Mouse (Mus musculus): Measurements from ENCODE around the gene Dph5. TPM values are rescaled to one million over a fixed set of nuclear protein-coding genes. Genes with fewer than 3 reads are reported as not detected.
"Not testable (repeated sequence)": the region's sequence is repeated elsewhere in the genome, so short reads cannot be mapped to it uniquely, and the experiment has no call there.

Dph5 gene
- polyA plus RNA-seq, 1 experiment from 2014 or later, result 31.0 TPM

DNA sequence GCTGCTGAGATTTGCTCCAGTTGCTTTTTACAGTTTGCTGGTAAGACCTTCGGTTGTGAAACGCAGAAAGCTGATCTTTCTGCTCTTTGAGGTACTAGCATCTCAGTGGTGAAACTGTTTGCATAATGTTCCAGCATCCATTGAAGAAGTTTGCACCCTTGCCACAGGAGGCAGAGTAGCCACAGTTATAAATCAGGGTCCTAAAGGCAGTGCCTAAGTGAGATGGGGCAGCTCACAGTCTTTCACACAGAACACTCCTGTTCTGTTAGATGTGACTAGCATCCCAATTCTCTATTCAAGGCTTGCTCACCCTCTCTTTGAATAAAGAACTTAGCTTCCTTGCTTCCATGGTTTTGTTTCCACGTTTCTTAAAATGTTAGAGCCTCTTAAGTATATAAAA, 17.4 kb downstream of the Dph5 start:
- Histone ChIP-seq H3K36me3 (peaks cover 35% of the 10 kb centered on the region), H3K4me3 (no peak overlapping the region), H3K4me1 (no peaks in the 10 kb centered on the region), H3K9me3 (replicated peaks) (no peaks in the 10 kb centered on the region), H3K27me3 (ENCODE audit: low read depth, poor library complexity, severe bottlenecking) (no peaks in the 10 kb centered on the region), H3K27ac (replicated peaks) (no peak overlapping the region)
- WGBS, result 95% methylated on average over 3 of the region's 3 CpGs
- DNase-seq (ENCODE audit: low spot score), result no peak

DNA sequence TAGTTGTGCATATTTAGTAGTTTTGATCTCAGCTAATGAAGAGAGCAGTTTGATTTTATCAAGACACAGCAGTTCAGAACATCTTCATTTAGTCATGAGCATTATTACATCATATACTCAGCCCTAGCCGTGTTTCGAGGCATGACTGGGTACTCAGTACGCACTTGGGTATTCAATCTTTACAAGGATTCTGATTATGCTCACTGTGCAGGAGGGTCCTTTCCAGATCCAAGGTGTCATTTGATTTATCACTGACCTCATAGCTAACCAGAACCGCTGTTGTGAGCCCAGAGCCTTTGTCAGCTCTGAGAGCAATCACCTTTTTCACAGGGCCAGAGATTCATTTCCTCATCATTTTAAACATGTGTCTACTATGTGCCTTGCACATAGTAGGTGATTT, 17.9 kb downstream of the Dph5 start:
- Histone ChIP-seq H3K27me3 (ENCODE audit: low read depth, poor library complexity, severe bottlenecking) (no peaks in the 10 kb centered on the region), H3K27ac (replicated peaks) (no peak overlapping the region), H3K4me1 (no peaks in the 10 kb centered on the region), H3K36me3 (peaks cover 32% of the 10 kb centered on the region), H3K4me3 (no peak overlapping the region), H3K9me3 (replicated peaks) (no peaks in the 10 kb centered on the region)
- 99% methylated on average over 4 of the region's 4 CpGs for WGBS
- DNase-seq (ENCODE audit: low spot score), result no peak

DNA sequence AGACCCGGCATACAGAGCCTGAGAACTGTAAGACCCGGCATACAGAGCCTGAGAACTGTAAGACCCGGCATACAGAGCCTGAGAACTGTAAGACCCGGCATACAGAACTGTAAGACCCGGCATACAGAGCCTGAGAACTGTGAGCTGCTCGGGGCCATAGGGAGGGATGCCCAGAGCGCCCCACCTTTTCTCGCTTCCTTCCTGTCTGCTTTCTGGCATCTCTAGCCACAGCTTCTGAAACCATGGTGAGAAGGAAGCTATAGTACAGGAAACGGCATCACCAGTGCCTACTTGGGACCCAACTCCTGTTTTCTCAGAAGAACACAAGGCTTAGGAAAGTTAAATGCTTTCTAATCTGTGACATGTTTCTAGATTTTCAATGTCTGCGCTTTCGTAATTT, 19.8 kb downstream of the Dph5 start:
- not testable (repeated sequence) for H3K4me3 ChIP-seq; H3K27ac ChIP-seq (replicated peaks); DNase-seq (ENCODE audit: low spot score); H3K4me1 ChIP-seq; H3K27me3 ChIP-seq (ENCODE audit: low read depth, poor library complexity, severe bottlenecking); H3K9me3 ChIP-seq (replicated peaks)
- H3K36me3 ChIP-seq, result peaks cover 21% of the 10 kb centered on the region
- 94% methylated on average over 11 of the region's 11 CpGs for WGBS

DNA sequence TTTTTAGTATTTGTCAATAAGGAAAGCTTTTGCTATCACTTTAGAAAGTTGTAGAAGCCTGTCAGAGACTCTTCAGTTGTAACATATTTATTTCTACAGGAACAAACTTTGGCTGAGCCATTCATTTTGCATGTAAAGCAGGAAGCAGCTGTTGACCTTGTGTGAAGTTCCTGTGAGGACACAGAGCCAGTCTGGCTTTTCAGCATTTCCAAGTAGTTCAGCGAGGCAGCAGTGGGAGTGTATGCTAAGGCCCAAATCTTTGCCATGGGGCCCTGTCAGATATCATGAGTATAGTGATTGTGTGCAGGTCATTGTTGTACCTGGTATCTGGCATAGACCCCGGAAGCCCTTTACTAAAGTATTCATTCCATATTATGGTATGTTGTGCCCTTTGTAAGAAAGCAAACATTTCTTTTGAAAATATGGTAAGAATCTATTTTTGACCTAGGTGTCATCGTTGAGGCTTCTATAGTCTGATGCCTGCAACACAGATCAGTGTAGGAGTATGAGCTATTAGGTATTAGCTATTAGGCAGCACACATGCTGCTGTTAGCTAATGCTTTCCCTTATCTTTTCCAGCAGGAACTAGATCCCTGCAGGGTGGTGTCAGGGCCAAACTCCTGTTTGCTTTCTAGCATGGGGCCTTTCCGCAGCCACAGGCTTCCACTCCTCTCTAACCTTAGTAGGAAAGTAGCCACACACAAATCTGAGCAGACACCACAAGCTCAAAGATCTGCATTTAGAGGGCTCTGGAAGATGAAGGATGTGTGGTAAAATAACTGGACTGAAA, 37.0 kb downstream of the Dph5 start:
- Histone ChIP-seq H3K27me3 (ENCODE audit: low read depth, poor library complexity, severe bottlenecking) (no peaks in the 10 kb centered on the region), H3K36me3 (peaks cover 44% of the 10 kb centered on the region), H3K9me3 (replicated peaks) (no peaks in the 10 kb centered on the region), H3K27ac (replicated peaks) (no peak overlapping the region), H3K4me3 (no peak overlapping the region), H3K4me1 (no peaks in the 10 kb centered on the region)
- DNase-seq (ENCODE audit: low spot score), result no peak
- WGBS, result 91% methylated on average over 4 of the region's 4 CpGs

DNA sequence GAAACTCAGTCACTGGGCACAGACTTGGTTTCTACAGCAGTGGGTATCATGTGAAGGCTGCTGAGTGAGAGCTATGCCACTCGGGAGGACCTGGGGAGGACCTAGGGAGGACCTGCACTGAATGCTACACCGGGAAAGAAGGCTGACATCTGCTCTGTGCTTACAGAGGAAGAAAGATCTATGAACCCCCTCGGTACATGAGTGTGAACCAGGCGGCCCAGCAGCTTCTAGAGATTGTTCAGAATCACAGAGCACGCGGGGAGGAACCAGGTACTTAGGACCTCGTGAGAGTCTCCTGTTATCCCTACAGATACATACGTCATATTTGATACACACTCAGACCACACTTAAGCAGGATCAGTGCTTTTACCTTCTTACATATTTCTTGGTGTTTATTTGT, 38.9 kb downstream of the Dph5 start:
- Histone ChIP-seq H3K4me3 (no peak overlapping the region), H3K4me1 (no peaks in the 10 kb centered on the region), H3K36me3 (peaks cover 50% of the 10 kb centered on the region), H3K27ac (replicated peaks) (no peak overlapping the region), H3K9me3 (replicated peaks) (no peaks in the 10 kb centered on the region), H3K27me3 (ENCODE audit: low read depth, poor library complexity, severe bottlenecking) (no peaks in the 10 kb centered on the region)
- WGBS, result 93% methylated on average over 8 of the region's 8 CpGs
- DNase-seq (ENCODE audit: low spot score), result no peak

DNA sequence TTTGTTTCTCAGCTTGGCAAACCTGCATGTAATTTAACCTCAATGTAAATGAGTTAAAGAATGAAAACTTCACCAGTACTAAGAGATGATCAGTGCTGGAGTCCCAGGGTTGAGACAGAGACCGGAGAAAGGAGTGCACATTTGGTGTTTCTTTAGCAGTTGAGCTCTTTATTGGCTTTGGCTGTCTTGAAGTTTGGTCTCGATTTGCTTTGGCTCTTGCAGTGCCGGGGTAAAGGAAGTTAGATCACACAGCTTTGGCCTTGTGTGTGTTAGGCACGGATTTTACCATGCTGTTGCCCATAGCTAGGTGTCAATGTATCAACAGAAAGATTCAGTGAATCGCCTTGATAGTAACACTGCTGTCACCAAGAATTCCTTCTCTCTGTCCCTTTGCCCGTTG, 44.1 kb downstream of the Dph5 start:
- no peak overlapping the region for H3K27ac ChIP-seq (replicated peaks)
- no peak overlapping the region for H3K4me3 ChIP-seq
- WGBS, result 92% methylated on average over 6 of the region's 6 CpGs
- peaks cover 43% of the 10 kb centered on the region for H3K36me3 ChIP-seq
- DNase-seq (ENCODE audit: low spot score), result no peak
- no peaks in the 10 kb centered on the region for H3K9me3 ChIP-seq (replicated peaks)
- no peaks in the 10 kb centered on the region for H3K4me1 ChIP-seq
- H3K27me3 ChIP-seq (ENCODE audit: low read depth, poor library complexity, severe bottlenecking), result no peaks in the 10 kb centered on the region

DNA sequence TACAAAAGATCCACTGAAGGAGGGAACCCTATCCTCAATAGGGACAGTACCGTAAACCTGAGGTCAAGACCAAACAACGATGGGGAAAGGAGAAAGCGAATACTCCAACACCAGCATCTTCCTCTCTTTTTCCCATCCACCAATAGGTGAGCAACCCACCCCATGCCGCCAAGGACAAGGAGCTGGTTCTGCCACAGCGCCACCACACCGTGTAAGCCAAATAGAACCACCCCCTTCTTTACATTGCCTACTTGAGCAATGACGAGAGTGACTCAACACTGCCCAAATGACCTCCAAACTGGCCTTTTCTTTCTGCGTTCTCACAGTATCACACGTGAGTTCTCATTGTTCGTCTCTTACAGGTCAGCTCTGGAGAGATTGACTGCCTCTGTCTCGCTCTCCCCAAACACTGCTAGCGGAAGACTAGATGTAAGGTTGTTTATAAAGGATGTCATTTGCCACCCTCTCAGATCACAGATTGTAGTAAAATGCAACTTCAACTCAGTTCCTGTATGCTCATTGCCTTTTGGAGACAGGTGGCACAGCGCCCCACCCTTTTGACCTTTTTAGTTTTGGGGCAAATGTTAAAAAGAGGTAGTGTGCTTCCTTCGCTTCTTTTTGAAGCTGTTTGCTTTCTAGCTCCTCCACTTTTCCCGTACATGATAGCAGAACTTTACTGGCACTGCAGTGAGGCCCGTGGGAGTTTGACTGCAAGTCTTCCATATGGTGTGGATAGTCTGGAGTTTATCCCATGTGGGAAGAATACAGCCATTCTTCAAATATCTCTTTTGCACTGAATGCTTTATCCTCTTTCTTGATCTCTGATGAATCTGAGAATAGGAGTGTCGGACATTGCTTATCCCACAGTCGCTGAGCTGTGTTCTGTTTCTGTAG, 45.9 kb downstream of the Dph5 start:
- Histone ChIP-seq H3K4me1 (no peaks in the 10 kb centered on the region), H3K27me3 (ENCODE audit: low read depth, poor library complexity, severe bottlenecking) (no peaks in the 10 kb centered on the region), H3K9me3 (replicated peaks) (no peaks in the 10 kb centered on the region), H3K4me3 (no peak overlapping the region), H3K27ac (replicated peaks) (no peak overlapping the region), H3K36me3 (peaks cover 33% of the 10 kb centered on the region)
- 93% methylated on average over 18 of the region's 18 CpGs for whole genome bisulfite sequencing
- no peak for DNase-seq (ENCODE audit: low spot score)

DNA sequence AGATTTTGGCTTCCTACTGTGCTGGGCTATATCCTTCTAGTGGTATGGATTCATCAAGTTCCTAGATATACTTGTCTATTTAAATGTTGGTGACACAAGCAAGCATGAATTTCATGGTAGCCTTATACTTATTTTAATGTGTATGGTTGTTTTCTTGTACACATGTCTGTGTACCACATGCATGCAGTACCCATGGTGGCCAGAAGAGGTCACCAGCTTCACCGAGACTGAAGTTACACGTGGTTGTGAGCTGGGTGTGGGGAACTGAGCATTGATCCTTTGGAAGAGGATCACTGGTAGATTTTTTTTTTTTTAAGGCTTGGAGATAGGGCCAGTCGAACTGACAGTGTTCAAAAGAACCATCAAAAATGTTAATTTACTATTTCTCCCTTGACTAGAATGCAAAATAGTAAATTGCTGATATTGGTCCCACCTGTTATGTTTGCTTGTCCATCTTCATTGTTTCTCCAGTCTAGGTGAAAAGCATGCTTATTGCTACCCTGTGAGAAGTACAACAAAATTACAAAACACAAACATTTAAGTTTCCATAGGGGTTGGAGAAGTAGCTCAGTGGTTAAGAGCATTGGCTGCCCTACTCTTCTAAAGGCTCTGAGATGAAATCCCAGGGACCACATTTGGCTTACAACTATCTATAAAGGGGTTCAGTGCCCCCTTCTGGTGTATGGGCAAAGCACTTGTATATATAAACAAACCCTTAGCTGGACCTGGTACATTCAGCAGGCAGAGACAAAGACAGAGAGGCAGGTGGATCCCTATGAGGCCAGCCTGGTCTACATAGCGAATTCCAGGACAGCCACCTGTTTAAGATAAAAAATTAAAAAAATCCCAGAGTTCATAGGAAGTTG, 49.3 kb downstream of the Dph5 start:
- Histone ChIP-seq H3K27me3 (ENCODE audit: low read depth, poor library complexity, severe bottlenecking) (no peaks in the 10 kb centered on the region), H3K9me3 (replicated peaks) (no peaks in the 10 kb centered on the region), H3K27ac (replicated peaks) (no peak overlapping the region), H3K4me1 (no peaks in the 10 kb centered on the region), H3K4me3 (no peak overlapping the region), H3K36me3 (peaks cover 44% of the 10 kb centered on the region)
- WGBS, result 63% methylated on average over 4 of the region's 4 CpGs
- peak; percentile 40 for DNase-seq (ENCODE audit: low spot score)

DNA sequence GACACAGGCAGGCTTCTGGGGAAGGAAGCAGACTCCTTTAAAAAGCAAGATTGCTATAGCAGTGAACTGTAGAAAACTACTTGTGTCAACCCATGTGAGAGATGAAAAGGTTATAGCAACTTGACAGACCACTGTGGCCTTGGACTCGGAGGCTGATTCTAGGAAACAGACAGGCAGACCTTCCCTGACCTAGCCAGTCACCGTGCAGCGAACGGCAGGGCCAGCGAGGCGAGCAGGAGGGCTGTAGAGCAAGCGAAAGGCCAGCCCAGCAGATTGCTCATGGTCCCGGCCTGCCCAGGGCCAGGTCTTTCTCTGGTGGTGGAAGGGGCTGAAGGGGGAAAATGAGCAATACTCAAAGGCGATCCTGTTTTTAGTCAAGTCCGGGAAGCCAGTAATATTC, 50.2 kb downstream of the Dph5 start:
- H3K4me1 ChIP-seq, result no peaks in the 10 kb centered on the region
- H3K9me3 ChIP-seq (replicated peaks), result no peaks in the 10 kb centered on the region
- WGBS, result 90% methylated on average over 10 of the region's 10 CpGs

DNA sequence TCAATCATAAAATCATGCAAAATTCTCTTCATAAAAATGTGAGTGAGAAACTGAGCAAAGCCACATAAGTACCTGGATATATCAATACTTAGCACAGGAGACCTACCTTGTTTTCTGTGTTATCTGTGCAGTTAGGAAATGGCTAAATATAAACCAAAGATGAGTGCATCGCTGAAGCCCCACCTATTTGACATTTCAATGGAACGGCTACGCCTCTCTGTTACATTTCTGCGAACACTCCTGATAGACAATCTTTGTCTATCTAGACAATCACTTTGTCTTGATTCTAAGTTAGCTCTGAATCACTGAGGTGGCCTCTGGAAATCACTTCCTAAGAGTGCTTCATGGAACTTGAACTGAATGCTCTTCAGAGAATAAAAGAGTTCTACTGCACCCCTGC, 52.9 kb downstream of the Dph5 start:
- no peak overlapping the region for H3K27ac ChIP-seq (replicated peaks)
- peaks cover 61% of the 10 kb centered on the region for H3K36me3 ChIP-seq
- 93% methylated on average over 4 of the region's 4 CpGs for WGBS
- H3K9me3 ChIP-seq (replicated peaks), result no peaks in the 10 kb centered on the region
- H3K4me3 ChIP-seq, result no peak overlapping the region
- H3K4me1 ChIP-seq, result no peaks in the 10 kb centered on the region
- no peaks in the 10 kb centered on the region for H3K27me3 ChIP-seq (ENCODE audit: low read depth, poor library complexity, severe bottlenecking)
- no peak for DNase-seq (ENCODE audit: low spot score)

More for the DNA sequence above, 50.2 kb downstream of the Dph5 start:
- Histone ChIP-seq H3K36me3 (peaks cover 45% of the 10 kb centered on the region), H3K27me3 (ENCODE audit: low read depth, poor library complexity, severe bottlenecking) (no peaks in the 10 kb centered on the region), H3K27ac (replicated peaks) (no peak overlapping the region), H3K4me3 (no peak overlapping the region)
- no peak for DNase-seq (ENCODE audit: low spot score)

DNA sequence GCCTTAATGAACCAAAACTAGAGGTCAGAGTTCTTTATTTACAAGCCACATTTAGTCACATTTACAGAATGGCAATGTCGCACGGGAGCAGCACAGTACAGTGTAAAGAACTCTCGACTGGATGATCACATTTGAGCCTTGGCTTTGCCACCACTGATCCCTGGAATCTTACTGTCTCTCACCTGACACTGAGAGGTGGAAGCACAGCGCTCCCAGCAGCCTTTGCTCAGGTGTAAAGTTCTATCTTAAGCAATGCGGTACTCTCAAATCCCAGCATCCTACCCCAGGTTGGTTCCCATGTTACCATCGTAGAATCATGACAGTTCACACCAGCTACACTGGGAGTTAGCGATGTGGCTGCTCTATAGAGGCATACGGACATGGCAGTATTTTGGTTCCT, 53.8 kb downstream of the Dph5 start:
- no peaks in the 10 kb centered on the region for H3K4me1 ChIP-seq
- DNase-seq (ENCODE audit: low spot score), result no peak
- no peak overlapping the region for H3K4me3 ChIP-seq
- peaks cover 66% of the 10 kb centered on the region for H3K36me3 ChIP-seq
- H3K9me3 ChIP-seq (replicated peaks), result no peaks in the 10 kb centered on the region
- H3K27ac ChIP-seq (replicated peaks), result no peak overlapping the region
- 94% methylated on average over 8 of the region's 8 CpGs for WGBS
- H3K27me3 ChIP-seq (ENCODE audit: low read depth, poor library complexity, severe bottlenecking), result no peaks in the 10 kb centered on the region

DNA sequence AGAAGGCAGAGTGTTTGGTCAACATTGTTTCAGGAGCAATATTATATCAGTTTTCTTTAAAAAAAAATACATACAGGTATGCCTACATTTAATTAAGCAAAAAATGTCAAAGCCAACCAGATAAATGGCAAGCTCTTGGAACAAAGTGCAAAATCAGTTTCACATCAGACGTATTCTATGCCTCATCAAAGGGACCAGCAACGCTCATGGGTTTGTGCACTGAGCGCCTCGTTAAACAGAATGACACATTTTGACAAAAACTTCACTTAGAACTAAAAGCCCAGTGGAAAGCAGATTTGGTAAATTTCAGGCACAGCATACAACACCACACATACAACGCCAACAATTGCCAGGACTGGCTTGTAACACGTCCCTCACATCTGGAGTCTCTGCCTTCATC, 56.7 kb downstream of the Dph5 start:
- no peak for DNase-seq (ENCODE audit: low spot score)
- Histone ChIP-seq H3K4me3 (no peak overlapping the region), H3K4me1 (no peaks in the 10 kb centered on the region), H3K9me3 (replicated peaks) (no peaks in the 10 kb centered on the region), H3K36me3 (peaks cover 69% of the 10 kb centered on the region), H3K27me3 (ENCODE audit: low read depth, poor library complexity, severe bottlenecking) (no peaks in the 10 kb centered on the region), H3K27ac (replicated peaks) (no peak overlapping the region)
- WGBS, result 95% methylated on average over 6 of the region's 6 CpGs
